Mouse (Mus musculus) neural tube, embryonic 10.5 days (tissue): ENCODE results near the gene Zbtb38.

ENCODE experiments used
- DNase-seq: peaks from one replicate; pipeline ENCODE4 v3.0.0-alpha.2; 2017; ENCODE audit warnings: low spot score; ENCODE audit errors: extremely low spot score

Gene Zbtb38

GRCm38 (mm10) chr9:96758749-96759597, 6.3 kb upstream of the Zbtb38 start:
- peak; percentile 68 for DNase-seq

- no peak for DNase-seq
These were observed 4.2 kb upstream of the Zbtb38 start for GRCm38 (mm10) chr9:96756638-96757435.

GRCm38 (mm10) chr9:96755761-96756160, 3.1 kb upstream of the Zbtb38 start:
- no peak for DNase-seq

GRCm38 (mm10) chr9:96754625-96754969, 2.0 kb upstream of the Zbtb38 start:
- DNase-seq, result no peak

- DNase-seq, result no peak
These were observed 1.4 kb upstream of the Zbtb38 start for GRCm38 (mm10) chr9:96753921-96754624.

GRCm38 (mm10) chr9:96753392-96753791, 761 bp upstream of the Zbtb38 start:
- DNase-seq, result no peak

GRCm38 (mm10) chr9:96751821-96752602, 619 bp downstream of the Zbtb38 start:
- no peak for DNase-seq

GRCm38 (mm10) chr9:96750636-96751035, 2.0 kb downstream of the Zbtb38 start:
- DNase-seq, result no peak

GRCm38 (mm10) chr9:96746527-96746926, 6.1 kb downstream of the Zbtb38 start:
- DNase-seq, result no peak

- DNase-seq, result no peak
These were observed 7.7 kb downstream of the Zbtb38 start for GRCm38 (mm10) chr9:96744909-96745308.

- no peak for DNase-seq
These were observed 11.1 kb downstream of the Zbtb38 start for GRCm38 (mm10) chr9:96741365-96742085.

- DNase-seq, result no peak
These were observed 11.8 kb downstream of the Zbtb38 start for GRCm38 (mm10) chr9:96740712-96741364.

- DNase-seq, result no peak
These were observed 12.6 kb downstream of the Zbtb38 start for GRCm38 (mm10) chr9:96739808-96740711.

- no peak for DNase-seq
These were observed 13.9 kb downstream of the Zbtb38 start for GRCm38 (mm10) chr9:96738563-96739355.

- no peak for DNase-seq
These were observed 16.7 kb downstream of the Zbtb38 start for GRCm38 (mm10) chr9:96735946-96736345.

GRCm38 (mm10) chr9:96733425-96733717, 19.3 kb downstream of the Zbtb38 start:
- DNase-seq, result no peak

GRCm38 (mm10) chr9:96732644-96733424, 19.8 kb downstream of the Zbtb38 start:
- no peak for DNase-seq
